Mouse (Mus musculus) midbrain, embryonic 10.5 days (tissue): ENCODE measurements around the gene Atp6v1g2. TPM values are rescaled to one million over a fixed set of nuclear protein-coding genes. Genes with fewer than 3 reads are reported as not detected.

ENCODE experiments used
- DNase-seq: peaks from one replicate; pipeline ENCODE4 v3.0.0-alpha.2; 2017; ENCODE audit warnings: low spot score
- H3K27ac ChIP-seq: fragments of 300-500 bp; sonication (generic); replicated peaks from 2 replicates; pipeline ENCODE4 v1.5.1; 2016; ENCODE audit warnings: mild to moderate bottlenecking
- H3K27me3 ChIP-seq: fragments of 300-500 bp; sonication (generic); 2 replicates; pipeline ENCODE4 v1.6.1; 2016; ENCODE audit warnings: low read depth, mild to moderate bottlenecking; ENCODE audit not compliant: poor library complexity, severe bottlenecking
- H3K36me3 ChIP-seq: fragments of 300-500 bp; sonication (generic); 2 replicates; pipeline ENCODE4 v1.6.1; 2016; ENCODE audit warnings: mild to moderate bottlenecking, moderate library complexity
- H3K4me1 ChIP-seq: fragments of 300-500 bp; sonication (generic); 2 replicates; pipeline ENCODE4 v1.6.1; 2016
- H3K4me3 ChIP-seq: fragments of 300-500 bp; sonication (generic); 2 replicates; pipeline ENCODE4 v1.5.1; 2016; ENCODE audit warnings: mild to moderate bottlenecking, moderate library complexity
- H3K9me3 ChIP-seq: fragments of 300-500 bp; sonication (generic); replicated peaks from 2 replicates; pipeline ENCODE4 v1.6.1; 2016; ENCODE audit warnings: mild to moderate bottlenecking
- WGBS: fragments of 180-500 bp; shearing (Covaris S2); methylation state at CpG from one replicate; pipeline ENCODE4 v1.1.7; 2016; 5-methylcytosine and 5-hydroxymethylcytosine counted together
- polyA plus RNA-seq: library from polyadenylated mRNA; unstranded; fragments of >200 nt; fragmentation: Nextera tagmentation; extraction: Ambion mirVana; gene quantifications from 2 replicates; pipeline ENCODE4 v1.2.1, GENCODE M21; 2016

Atp6v1g2 gene
- polyA plus RNA-seq, 1 experiment from 2014 or later, result 9.7 TPM

- 0 out of 2 replicates have a peak overlapping the region, but pooled peaks have one; percentile 3 for H3K4me3 ChIP-seq
- H3K4me1 ChIP-seq, result peaks cover 5% of the 10 kb centered on the region
- DNase-seq, result peak; percentile 63
- peaks cover 7% of the 10 kb centered on the region; the same call in 1 of the 2 replicates for H3K27me3 ChIP-seq
- no peak overlapping the region for H3K27ac ChIP-seq
- H3K36me3 ChIP-seq, result peaks cover 50% of the 10 kb centered on the region
- no peaks in the 10 kb centered on the region for H3K9me3 ChIP-seq
- WGBS, result 59% methylated on average over 11 of the region's 11 CpGs
Observed at GRCm38 (mm10) chr17:35254241-35255098, 21.0 kb downstream of the Atp6v1g2 start.

- H3K36me3 ChIP-seq, result peaks cover 42% of the 10 kb centered on the region
- peaks cover 5% of the 10 kb centered on the region for H3K4me1 ChIP-seq
- no peak overlapping the region for H3K27ac ChIP-seq
- 77% methylated on average over 3 of the region's 3 CpGs for WGBS
- H3K27me3 ChIP-seq, result peaks cover 8% of the 10 kb centered on the region; the same call in 1 of the 2 replicates
- no peaks in the 10 kb centered on the region for H3K9me3 ChIP-seq
- no peak overlapping the region for H3K4me3 ChIP-seq
- DNase-seq, result no peak
Observed at GRCm38 (mm10) chr17:35255301-35255700, 21.8 kb downstream of the Atp6v1g2 start.

GRCm38 (mm10) chr17:35255704-35256103 is 22.2 kb downstream of the Atp6v1g2 start:
- Histone ChIP-seq H3K9me3 (no peaks in the 10 kb centered on the region), H3K4me3 (no peak overlapping the region), H3K4me1 (peaks cover 5% of the 10 kb centered on the region), H3K27me3 (peaks cover 12% of the 10 kb centered on the region; the same call in 1 of the 2 replicates), H3K36me3 (peaks cover 38% of the 10 kb centered on the region), H3K27ac (no peak overlapping the region)
- no peak for DNase-seq
- WGBS, result 70% methylated on average over 4 of the region's 4 CpGs

- Histone ChIP-seq H3K4me1 (peaks cover 7% of the 10 kb centered on the region), H3K27ac (no peak overlapping the region), H3K4me3 (no peak overlapping the region), H3K9me3 (no peaks in the 10 kb centered on the region), H3K36me3 (peaks cover 22% of the 10 kb centered on the region), H3K27me3 (peaks cover 28% of the 10 kb centered on the region)
- no peak for DNase-seq
- 88% methylated on average over 1 of the region's 1 CpGs for WGBS
Observed at GRCm38 (mm10) chr17:35257378-35257777, 23.9 kb downstream of the Atp6v1g2 start.

- peaks cover 32% of the 10 kb centered on the region for H3K27me3 ChIP-seq
- H3K4me3 ChIP-seq, result peak overlapping the region; percentile 36
- H3K36me3 ChIP-seq, result peaks cover 16% of the 10 kb centered on the region
- DNase-seq, result peak; percentile 87
- no peak overlapping the region for H3K27ac ChIP-seq
- no peaks in the 10 kb centered on the region for H3K9me3 ChIP-seq
- WGBS, result 19% methylated on average over 17 of the region's 17 CpGs
- H3K4me1 ChIP-seq, result peaks cover 13% of the 10 kb centered on the region
Observed at GRCm38 (mm10) chr17:35257824-35258491, 24.5 kb downstream of the Atp6v1g2 start.

- H3K36me3 ChIP-seq, result peaks cover 8% of the 10 kb centered on the region
- peaks cover 21% of the 10 kb centered on the region for H3K4me1 ChIP-seq
- WGBS, result 66% methylated on average over 13 of the region's 14 CpGs
- H3K27me3 ChIP-seq, result peaks cover 36% of the 10 kb centered on the region
- DNase-seq, result no peak
- H3K9me3 ChIP-seq, result no peaks in the 10 kb centered on the region
- H3K27ac ChIP-seq, result no peak overlapping the region
- no peak overlapping the region for H3K4me3 ChIP-seq
Observed at GRCm38 (mm10) chr17:35258492-35259478, 25.3 kb downstream of the Atp6v1g2 start.

- Histone ChIP-seq H3K4me1 (peaks cover 26% of the 10 kb centered on the region), H3K36me3 (no peaks in the 10 kb centered on the region), H3K27ac (no peak overlapping the region), H3K9me3 (no peaks in the 10 kb centered on the region), H3K27me3 (peaks cover 44% of the 10 kb centered on the region), H3K4me3 (no peak overlapping the region)
- WGBS, result 83% methylated on average over 4 of the region's 4 CpGs
- no peak for DNase-seq
Observed at GRCm38 (mm10) chr17:35259621-35260020, 26.2 kb downstream of the Atp6v1g2 start.

- 71% methylated on average over 13 of the region's 13 CpGs for WGBS
Observed at GRCm38 (mm10) chr17:35261651-35262050, 28.2 kb downstream of the Atp6v1g2 start.

GRCm38 (mm10) chr17:35262664-35263522 is 29.4 kb downstream of the Atp6v1g2 start, which contains the start of gene H2-D1:
TSS of gene H2-D1 (plus strand) at chr17:35262730.
- peaks cover 57% of the 10 kb centered on the region for H3K27me3 ChIP-seq
- peak within 1 kb of the TSS; percentile 80 for H3K27ac ChIP-seq
- peak; percentile 87 for DNase-seq
- 1% methylated on average over 72 of the region's 73 CpGs for WGBS
- H3K9me3 ChIP-seq, result no peaks in the 10 kb centered on the region
- H3K4me1 ChIP-seq, result peaks cover 22% of the 10 kb centered on the region
- H3K36me3 ChIP-seq, result no peaks in the 10 kb centered on the region
- H3K4me3 ChIP-seq, result peak within 1 kb of the TSS; percentile 83

More at GRCm38 (mm10) chr17:35261651-35262050, 28.2 kb downstream of the Atp6v1g2 start:
- Histone ChIP-seq H3K4me3 (no peak overlapping the region), H3K36me3 (no peaks in the 10 kb centered on the region), H3K9me3 (no peaks in the 10 kb centered on the region), H3K4me1 (peaks cover 26% of the 10 kb centered on the region), H3K27me3 (peaks cover 61% of the 10 kb centered on the region), H3K27ac (no peak overlapping the region)
- DNase-seq, result no peak

GRCm38 (mm10) chr17:35263523-35263883 is 30.0 kb downstream of the Atp6v1g2 start:
- 2% methylated on average over 31 of the region's 31 CpGs for WGBS
- peaks cover 20% of the 10 kb centered on the region for H3K4me1 ChIP-seq
- H3K36me3 ChIP-seq, result no peaks in the 10 kb centered on the region
- peaks cover 57% of the 10 kb centered on the region for H3K27me3 ChIP-seq
- DNase-seq, result peak; percentile 42
- H3K9me3 ChIP-seq, result no peaks in the 10 kb centered on the region
- H3K27ac ChIP-seq, result peak overlapping the region; percentile 80
- H3K4me3 ChIP-seq, result peak overlapping the region; percentile 83

- Histone ChIP-seq H3K9me3 (no peaks in the 10 kb centered on the region), H3K36me3 (no peaks in the 10 kb centered on the region), H3K4me1 (peaks cover 17% of the 10 kb centered on the region), H3K27ac (no peak overlapping the region), H3K4me3 (no peak overlapping the region), H3K27me3 (peaks cover 34% of the 10 kb centered on the region)
- no peak for DNase-seq
- WGBS, result 65% methylated on average over 1 of the region's 1 CpGs
Observed at GRCm38 (mm10) chr17:35267399-35268086, 34.1 kb downstream of the Atp6v1g2 start.
